Mouse (Mus musculus) forebrain, embryonic 15.5 days (tissue): Measurements from ENCODE around the gene Kdr. TPM values are rescaled to one million over a fixed set of nuclear protein-coding genes. Genes with fewer than 3 reads are reported as not detected.

ENCODE experiments used
- ATAC-seq: fragments of 200-750 bp; cut with Nextera tagmentation; replicated peaks from 2 replicates; pipeline ENCODE4 v1.8.0; 2017; ENCODE audit warnings: mild to moderate bottlenecking, moderate TSS enrichment, moderate library complexity
- H3K27ac ChIP-seq: fragments of 300-500 bp; sonication (generic); replicated peaks from 2 replicates; pipeline ENCODE4 v1.5.1; 2015; ENCODE audit warnings: mild to moderate bottlenecking, inconsistent platforms
- H3K27me3 ChIP-seq: fragments of 300-500 bp; sonication (generic); 2 replicates; pipeline ENCODE4 v1.6.1; 2015; ENCODE audit warnings: inconsistent platforms
- H3K36me3 ChIP-seq: fragments of 300-500 bp; sonication (generic); 2 replicates; pipeline ENCODE4 v1.6.1; 2015; ENCODE audit warnings: mild to moderate bottlenecking, inconsistent platforms
- H3K4me1 ChIP-seq: fragments of 300-500 bp; sonication (generic); 2 replicates; pipeline ENCODE4 v1.6.1; 2015; ENCODE audit warnings: inconsistent platforms
- H3K4me2 ChIP-seq: fragments of 300-500 bp; sonication (generic); replicated peaks from 2 replicates; pipeline ENCODE4 v1.6.1; 2015; ENCODE audit warnings: mild to moderate bottlenecking, inconsistent platforms
- H3K4me3 ChIP-seq: fragments of 300-500 bp; sonication (generic); 2 replicates; pipeline ENCODE4 v1.5.1; 2015; ENCODE audit warnings: mild to moderate bottlenecking, inconsistent platforms
- H3K9ac ChIP-seq: fragments of 300-500 bp; sonication (generic); replicated peaks from 2 replicates; pipeline ENCODE4 v1.6.1; 2015; ENCODE audit warnings: mild to moderate bottlenecking, inconsistent platforms
- H3K9me3 ChIP-seq: fragments of 300-500 bp; sonication (generic); 2 replicates; pipeline ENCODE4 v1.6.1; 2016; ENCODE audit warnings: inconsistent platforms
- WGBS: fragments of 180-500 bp; shearing (Covaris S2); methylation state at CpG from one replicate; pipeline ENCODE4 v1.1.7; 2015; ENCODE audit warnings: mixed read lengths; 5-methylcytosine and 5-hydroxymethylcytosine counted together
- microRNA-seq: library from miRNA; unstranded; fragments of <30 nt; microRNA quantifications from one replicate; pipeline ENCODE4, GENCODE M21; 2016
- polyA plus RNA-seq: library from polyadenylated mRNA; unstranded; fragments of >200 nt; fragmentation: Nextera tagmentation; extraction: Ambion mirVana; gene quantifications from 2 replicates; pipeline ENCODE4 v1.2.1, GENCODE M21; 2015

Gene Kdr
- polyA plus RNA-seq, 1 experiment from 2014 or later, result 20.2 TPM

DNA sequence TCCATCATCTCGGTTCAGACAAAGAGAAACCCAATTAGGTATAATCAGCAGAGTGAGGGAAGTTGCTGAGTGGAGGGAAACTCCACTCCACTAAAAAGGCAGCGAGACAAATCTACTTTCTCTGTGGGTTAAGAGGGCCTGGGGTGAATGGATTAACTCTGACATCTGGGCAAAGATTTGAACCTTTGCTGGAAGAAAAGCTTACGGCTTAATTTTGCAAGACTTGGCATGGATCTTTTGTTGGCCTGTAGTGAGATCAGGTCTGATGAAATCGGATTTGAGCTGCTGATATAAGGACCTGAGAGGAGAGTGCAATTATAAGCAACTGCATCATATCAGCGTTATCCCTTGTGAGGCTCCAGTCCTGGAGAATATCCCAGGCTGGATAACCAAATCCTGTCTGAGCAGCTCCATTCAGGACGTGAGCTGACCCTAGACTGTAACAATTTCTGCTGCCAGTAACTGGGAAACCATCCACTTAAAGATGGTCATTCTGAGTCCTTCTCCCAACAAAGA is 85.2 kb downstream of the Kdr start:
- no peak overlapping the region for H3K4me2 ChIP-seq
- H3K27ac ChIP-seq, result no peak overlapping the region
- H3K4me3 ChIP-seq, result no peak overlapping the region
- H3K36me3 ChIP-seq, result no peaks in the 10 kb centered on the region
- WGBS, result 32% methylated on average over 6 of the region's 6 CpGs
- H3K9ac ChIP-seq, result no peak overlapping the region
- H3K9me3 ChIP-seq, result no peaks in the 10 kb centered on the region
- peaks cover 3% of the 10 kb centered on the region; the same call in 1 of the 2 replicates for H3K4me1 ChIP-seq
- no peaks in the 10 kb centered on the region for H3K27me3 ChIP-seq
- ATAC-seq, result no peak

Small RNA genes lying within 50 kb of the gene (microRNA-seq; reads per million reads assigned to microRNA genes)
- not detected for gene Gm25374

Other genes starting within 250 kb of the Kdr start
- gene Srd5a3, start 161.8 kb upstream of the Kdr start, polyA plus RNA-seq, result 15.6 and 16.2 TPM in 2 replicates
- gene Tmem165, start 205.4 kb upstream of the Kdr start, polyA plus RNA-seq, result 44.2 and 49.8 TPM in 2 replicates